1 mouse cellular context compared by ENCODE assay signal in genomic region chr11:22990393-22991126, GRCm38 (mm10).
TF ChIP-seq lines count a peak whose summit lies in the region.

TSS of gene Cct4 (plus strand) at chr11:22990519.

TF ChIP-seq in CH12.LX, 34 proteins besides CTCF, POLR2A, EP300 and RAD21 (continued from another document):
- TF ChIP-seq MAFK (IDR thresholded peaks at IDR 0.05; ENCODE audit: insufficient replicate concordance, low read length) = 0 out of 2 replicates have a peak, but pooled peaks have one; percentile 11
- TF ChIP-seq ELF1 (IDR thresholded peaks at IDR 0.05; ENCODE audit: low read depth, low read length) = peak; percentile 99
- peak; percentile 94 for TF ChIP-seq POLR2AphosphoS2 (IDR thresholded peaks at IDR 0.05; ENCODE audit: low read depth, low read length)
- no peak for TF ChIP-seq JUND (conservative IDR thresholded peaks at IDR 0.05; ENCODE audit: low read depth, low read length)
- TF ChIP-seq NRF1 (IDR thresholded peaks at IDR 0.05; ENCODE audit: low read depth, low read length) = peak; percentile 79
- TF ChIP-seq MAX (IDR thresholded peaks at IDR 0.05; ENCODE audit: low read length) = peak; percentile 98
- peak; percentile 98 for TF ChIP-seq MXI1 (IDR thresholded peaks at IDR 0.05; ENCODE audit: low read depth, low read length)
- no peak for TF ChIP-seq ETS1 (conservative IDR thresholded peaks at IDR 0.05; ENCODE audit: low read depth, low read length)
- TF ChIP-seq ZMIZ1 (IDR thresholded peaks at IDR 0.05; ENCODE audit: low read depth, low read length) = peak; percentile 72; the same call in 1 of the 2 replicates
- peak; percentile 76; the same call in 1 of the 2 replicates for TF ChIP-seq MAZ (IDR thresholded peaks at IDR 0.05; ENCODE audit: low read depth, low read length)
- peak; percentile 98 for TF ChIP-seq KAT2A (IDR thresholded peaks at IDR 0.05; ENCODE audit: insufficient replicate concordance, low read length)
- TF ChIP-seq USF2 (conservative IDR thresholded peaks at IDR 0.05; ENCODE audit: low read depth, low read length) = no peak
- no peak; the same call in 1 of the 2 replicates for TF ChIP-seq ZKSCAN1 (IDR thresholded peaks at IDR 0.05; ENCODE audit: borderline replicate concordance, low read depth, low read length)
- peak; percentile 20; the same call in 1 of the 2 replicates for TF ChIP-seq ZNF384 (IDR thresholded peaks at IDR 0.05; ENCODE audit: low read depth, low read length)
- peak; percentile 88; the same call in 1 of the 2 replicates for TF ChIP-seq TBP (conservative IDR thresholded peaks at IDR 0.05; ENCODE audit: low read depth, low read length)
- no peak for TF ChIP-seq USF1 (IDR thresholded peaks at IDR 0.05; ENCODE audit: low read depth, low read length)
- TF ChIP-seq MYC (IDR thresholded peaks at IDR 0.05; ENCODE audit: low read depth, low read length) = peak; percentile 92; the same call in 1 of the 2 replicates
- no peak for TF ChIP-seq ZC3H11A (IDR thresholded peaks at IDR 0.05; ENCODE audit: low read depth, low read length)
- TF ChIP-seq CHD2 (IDR thresholded peaks at IDR 0.05; ENCODE audit: low read length) = no peak
